Mouse (Mus musculus) megakaryocyte, embryonic 14.5 days (primary cell): ENCODE results near the gene Ncmap. TPM values are rescaled to one million over a fixed set of nuclear protein-coding genes. Genes with fewer than 3 reads are reported as not detected.

Experiments used
- H3K27me3 ChIP-seq: replicated peaks from 2 replicates; pipeline ENCODE3; 2012; ENCODE audit warnings: inconsistent platforms
- H3K36me3 ChIP-seq: replicated peaks from 2 replicates; pipeline ENCODE3; 2012; ENCODE audit warnings: low read length, inconsistent platforms, mixed read lengths
- H3K4me1 ChIP-seq: 2 replicates; pipeline ENCODE4 v1.6.1; 2012; ENCODE audit warnings: inconsistent platforms
- H3K4me3 ChIP-seq: replicated peaks from 2 replicates; pipeline ENCODE3; 2012; ENCODE audit warnings: moderate library complexity, mild to moderate bottlenecking, inconsistent platforms
- H3K9me3 ChIP-seq: 2 replicates; pipeline ENCODE4 v1.6.1; 2012; ENCODE audit warnings: inconsistent platforms
- FLI1 ChIP-seq: IDR thresholded peaks from 2 replicates; pipeline ENCODE4 v1.6.1; 2012; ENCODE audit warnings: low read length, inconsistent platforms, mixed read lengths
- GATA1 ChIP-seq: IDR thresholded peaks from 3 replicates; pipeline ENCODE4 v1.6.1; 2012; ENCODE audit warnings: mixed read lengths, low read length, inconsistent platforms, borderline replicate concordance
- polyA plus RNA-seq: library from polyadenylated mRNA; stranded (reverse); fragments of >175 nt; gene quantifications from 2 replicates; pipeline ENCODE4 v1.2.3, GENCODE M21; 2012; ENCODE audit warnings: low replicate concordance; ENCODE audit not compliant: insufficient read depth

The Ncmap gene
- polyA plus RNA-seq, 1 experiment: 2.2 TPM

DNA sequence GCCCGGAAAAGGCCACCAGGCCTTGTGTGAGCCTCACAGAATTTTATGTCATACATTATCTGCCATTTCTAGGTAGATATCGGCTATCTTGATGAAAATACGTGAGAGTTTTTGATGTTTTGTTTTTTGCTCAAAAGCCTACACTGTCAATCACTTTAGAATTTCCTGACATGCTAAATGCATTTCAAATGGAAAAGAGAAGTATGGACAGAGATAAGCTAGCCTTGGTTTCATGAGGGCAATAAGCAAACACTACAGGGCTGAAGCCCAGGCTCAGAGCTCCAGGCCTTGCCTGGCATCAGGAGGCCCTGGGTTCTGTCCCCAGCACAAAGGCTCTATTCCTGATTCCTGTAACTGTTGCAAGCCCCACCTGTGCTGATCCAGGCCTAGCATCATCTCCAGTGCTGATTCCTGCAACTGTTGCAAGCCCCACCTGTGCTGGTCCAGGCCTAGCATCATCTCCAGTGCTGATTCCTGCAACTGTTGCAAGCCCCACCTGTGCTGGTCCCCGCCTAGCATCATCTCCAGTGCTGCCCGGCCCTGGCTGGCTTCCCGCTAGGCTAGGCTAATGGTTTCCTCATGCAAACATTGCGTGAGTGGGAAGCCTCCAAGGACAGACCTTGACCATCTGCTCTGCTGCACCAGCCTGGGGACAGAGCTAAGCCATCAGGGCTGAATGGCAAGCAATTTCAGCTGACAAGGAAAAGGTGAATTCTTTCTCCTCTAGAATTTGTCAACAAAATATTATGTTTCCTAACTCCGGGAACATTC is 32.1 kb upstream of the Ncmap start:
- no peaks in the 10 kb centered on the region for H3K9me3 ChIP-seq
- H3K4me3 ChIP-seq: no peak overlapping the region
- peaks cover 80% of the 10 kb centered on the region for H3K4me1 ChIP-seq
- H3K27me3 ChIP-seq: no peaks in the 10 kb centered on the region
- TF ChIP-seq GATA1 (no peak), FLI1 (no peak)
- peaks cover 40% of the 10 kb centered on the region for H3K36me3 ChIP-seq

DNA sequence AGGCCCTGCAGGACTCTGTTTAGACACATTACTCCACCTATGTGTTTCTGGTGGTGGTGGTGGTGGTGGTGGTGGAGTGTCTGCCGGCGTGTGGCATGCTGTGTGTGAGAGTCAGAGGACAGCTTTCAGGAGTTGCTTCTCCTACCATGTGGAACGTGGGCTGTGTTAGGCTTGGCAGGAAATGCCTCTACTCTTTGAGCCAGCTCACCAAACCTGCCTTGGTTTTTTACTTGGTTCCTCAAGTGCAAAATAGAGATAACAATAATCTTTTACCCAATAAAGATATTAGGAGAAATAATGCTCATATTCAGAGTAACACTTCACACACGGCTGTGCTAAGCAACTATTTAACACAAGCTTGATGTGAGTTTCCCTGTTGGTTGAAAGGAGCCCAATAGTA is 31.4 kb upstream of the Ncmap start:
- Histone ChIP-seq H3K9me3 (no peaks in the 10 kb centered on the region), H3K36me3 (peaks cover 47% of the 10 kb centered on the region), H3K4me1 (peaks cover 72% of the 10 kb centered on the region), H3K27me3 (no peaks in the 10 kb centered on the region), H3K4me3 (no peak overlapping the region)
- TF ChIP-seq GATA1 (no peak), FLI1 (no peak)

DNA sequence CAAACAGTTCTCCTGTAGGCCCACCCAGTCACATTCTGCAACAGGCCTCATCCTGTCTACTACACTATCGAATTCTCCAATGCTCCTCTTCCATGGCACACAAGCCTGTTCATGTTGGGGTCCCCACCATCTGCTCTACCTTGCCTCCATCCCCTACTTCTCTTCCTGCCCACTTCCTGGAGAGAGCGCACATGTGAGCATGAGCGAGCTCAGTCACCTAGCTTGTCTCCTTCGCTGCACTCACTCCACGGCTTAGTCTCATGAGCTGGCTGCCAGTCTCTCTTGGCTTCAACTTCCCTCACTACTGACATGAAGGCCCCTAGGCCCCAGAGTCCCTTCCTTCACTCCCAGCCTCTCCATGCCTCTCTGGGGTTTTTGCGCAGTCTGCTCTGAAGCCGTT is 28.6 kb upstream of the Ncmap start:
- TF ChIP-seq FLI1: no peak
- no peak for TF ChIP-seq GATA1
- Histone ChIP-seq H3K36me3 (peaks cover 72% of the 10 kb centered on the region), H3K9me3 (no peaks in the 10 kb centered on the region), H3K4me1 (peaks cover 52% of the 10 kb centered on the region), H3K27me3 (no peaks in the 10 kb centered on the region), H3K4me3 (no peak overlapping the region)

DNA sequence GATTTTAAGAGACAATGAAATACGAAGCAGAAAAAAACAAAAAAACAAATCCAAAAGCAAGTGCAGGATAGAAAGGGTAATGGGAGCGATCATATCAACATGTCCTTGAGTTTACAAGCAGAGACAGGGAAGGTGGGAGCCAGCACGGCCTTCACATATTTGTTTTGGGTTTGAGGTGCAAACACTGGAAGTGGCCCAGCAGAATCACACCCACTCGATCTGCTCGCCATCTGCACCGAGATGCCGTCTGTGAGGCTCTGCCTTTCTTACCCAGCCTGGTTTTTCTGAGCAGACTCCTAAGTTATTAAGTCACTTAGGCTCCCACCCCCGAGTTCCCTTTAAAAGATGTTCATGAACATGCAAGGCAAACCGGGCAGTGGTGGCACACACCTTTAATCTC is 27.6 kb upstream of the Ncmap start:
- TF ChIP-seq FLI1 (no peak), GATA1 (no peak)
- Histone ChIP-seq H3K36me3 (peaks cover 78% of the 10 kb centered on the region), H3K4me3 (no peak overlapping the region), H3K27me3 (no peaks in the 10 kb centered on the region), H3K9me3 (no peaks in the 10 kb centered on the region), H3K4me1 (peaks cover 45% of the 10 kb centered on the region)

DNA sequence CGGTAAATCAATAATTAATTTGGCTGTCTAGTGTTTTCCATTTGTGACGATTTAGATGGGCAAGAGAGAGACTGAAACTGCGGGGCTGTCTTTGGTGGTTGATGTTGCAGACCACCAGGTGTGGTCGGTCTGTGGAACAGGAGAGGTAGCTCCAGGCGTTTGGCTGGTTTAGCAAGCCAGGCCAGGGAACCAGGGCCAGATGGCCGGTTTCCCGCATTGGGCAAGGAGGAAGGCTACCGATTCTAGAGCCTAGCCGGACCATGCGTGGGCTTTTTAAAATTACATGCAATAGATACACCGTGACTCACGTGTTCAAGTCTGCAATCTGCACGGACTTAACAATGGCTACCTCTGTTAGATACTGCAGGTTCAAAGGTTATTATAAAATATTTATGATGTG is 22.9 kb upstream of the Ncmap start:
- Histone ChIP-seq H3K4me3 (no peak overlapping the region), H3K4me1 (peaks cover 12% of the 10 kb centered on the region), H3K27me3 (no peaks in the 10 kb centered on the region), H3K36me3 (peaks cover 97% of the 10 kb centered on the region), H3K9me3 (no peaks in the 10 kb centered on the region)
- TF ChIP-seq FLI1 (no peak), GATA1 (no peak)

DNA sequence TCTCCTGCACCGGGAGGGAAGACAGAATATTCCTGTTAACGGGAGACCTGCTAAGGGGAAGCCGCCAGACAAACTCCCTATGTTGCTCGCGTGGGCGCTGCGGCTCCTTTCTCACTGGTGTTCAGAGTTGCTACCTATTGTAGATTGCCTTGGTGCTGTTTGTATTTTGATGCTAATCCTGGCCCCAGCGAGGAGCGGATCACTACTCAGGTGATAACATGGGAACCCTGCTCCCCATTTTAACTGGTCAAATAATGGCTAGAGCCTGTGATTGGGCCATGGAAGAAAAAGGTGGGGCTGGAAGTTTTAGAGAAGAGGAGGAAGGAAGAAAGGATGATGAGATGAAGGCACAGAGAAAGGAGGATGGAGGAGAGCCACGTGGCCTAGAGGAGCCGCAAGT is 22.4 kb upstream of the Ncmap start:
- peaks cover 18% of the 10 kb centered on the region for H3K4me1 ChIP-seq
- peaks cover 97% of the 10 kb centered on the region for H3K36me3 ChIP-seq
- no peaks in the 10 kb centered on the region for H3K27me3 ChIP-seq
- TF ChIP-seq FLI1 (no peak), GATA1 (no peak)
- H3K4me3 ChIP-seq: no peak overlapping the region
- H3K9me3 ChIP-seq: no peaks in the 10 kb centered on the region

DNA sequence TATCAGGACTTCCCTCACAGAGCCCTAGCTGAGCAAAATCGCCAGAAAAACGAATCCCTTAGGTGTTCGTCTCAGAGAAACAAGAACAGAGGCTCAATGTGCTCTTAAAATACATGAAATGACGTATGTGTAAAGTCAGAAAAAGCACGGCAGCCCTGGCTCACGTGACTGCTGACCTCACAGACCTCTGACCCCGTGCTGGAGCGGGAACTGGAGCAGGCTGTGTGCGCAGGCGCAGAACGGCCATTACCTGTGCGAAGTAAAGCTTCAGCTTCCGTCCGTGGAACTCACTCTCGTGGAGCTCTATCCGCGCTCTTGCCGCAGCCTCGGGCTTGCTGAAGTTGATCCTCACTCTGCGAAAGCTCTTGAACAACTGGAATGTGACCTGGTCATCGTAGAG is 22.0 kb upstream of the Ncmap start:
- Histone ChIP-seq H3K4me1 (peaks cover 19% of the 10 kb centered on the region), H3K9me3 (no peaks in the 10 kb centered on the region), H3K36me3 (peaks cover 97% of the 10 kb centered on the region), H3K4me3 (no peak overlapping the region), H3K27me3 (no peaks in the 10 kb centered on the region)
- TF ChIP-seq FLI1 (no peak), GATA1 (no peak)

DNA sequence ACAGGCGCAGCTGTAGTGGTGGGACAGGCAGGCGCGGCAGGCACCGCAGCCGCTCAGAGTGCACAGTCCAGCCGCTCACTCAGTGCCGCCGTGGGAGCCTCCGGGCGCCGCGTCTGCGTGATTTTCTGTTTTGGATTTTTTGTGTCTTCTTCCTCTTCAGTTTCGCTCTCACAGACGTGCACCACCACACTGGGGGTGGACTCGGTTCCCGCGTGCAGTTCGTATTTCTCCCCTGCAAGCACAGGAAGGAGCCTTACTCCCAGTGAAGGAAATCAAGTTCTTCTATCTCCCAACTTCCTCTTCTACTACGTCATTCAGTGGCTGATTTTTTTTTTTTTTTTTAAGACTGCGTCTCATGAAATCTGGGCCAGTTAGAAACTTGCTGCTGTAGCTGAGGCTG is 18.3 kb upstream of the Ncmap start:
- peaks cover 99% of the 10 kb centered on the region for H3K36me3 ChIP-seq
- TF ChIP-seq GATA1: no peak
- TF ChIP-seq FLI1: no peak
- no peaks in the 10 kb centered on the region for H3K9me3 ChIP-seq
- H3K4me3 ChIP-seq: peak overlapping the region; percentile 18
- peaks cover 22% of the 10 kb centered on the region for H3K4me1 ChIP-seq
- no peaks in the 10 kb centered on the region for H3K27me3 ChIP-seq

DNA sequence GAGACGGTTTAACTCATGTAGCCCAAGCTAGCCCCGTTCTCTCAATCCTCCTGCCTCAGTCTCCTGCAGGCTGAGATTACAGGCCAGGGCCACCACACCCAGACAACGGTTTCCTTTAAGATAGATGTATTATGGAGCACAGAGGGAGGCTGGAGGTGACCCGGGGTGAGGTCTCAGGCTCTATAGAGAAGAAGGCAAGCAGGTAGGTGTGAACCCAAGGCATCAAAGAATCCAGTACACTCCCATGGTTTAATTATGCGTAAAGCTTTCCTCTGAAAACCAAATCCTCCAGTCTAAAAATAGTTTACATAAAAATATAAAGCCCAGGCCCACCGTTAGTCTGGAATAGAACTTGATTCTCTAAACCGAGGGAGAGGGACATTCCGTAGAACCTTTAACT is 15.5 kb upstream of the Ncmap start:
- TF ChIP-seq GATA1 (no peak), FLI1 (no peak)
- H3K27me3 ChIP-seq: no peaks in the 10 kb centered on the region
- no peak overlapping the region for H3K4me3 ChIP-seq
- peaks cover 92% of the 10 kb centered on the region for H3K36me3 ChIP-seq
- peaks cover 8% of the 10 kb centered on the region; the same call in 1 of the 2 replicates for H3K9me3 ChIP-seq
- peaks cover 22% of the 10 kb centered on the region for H3K4me1 ChIP-seq

DNA sequence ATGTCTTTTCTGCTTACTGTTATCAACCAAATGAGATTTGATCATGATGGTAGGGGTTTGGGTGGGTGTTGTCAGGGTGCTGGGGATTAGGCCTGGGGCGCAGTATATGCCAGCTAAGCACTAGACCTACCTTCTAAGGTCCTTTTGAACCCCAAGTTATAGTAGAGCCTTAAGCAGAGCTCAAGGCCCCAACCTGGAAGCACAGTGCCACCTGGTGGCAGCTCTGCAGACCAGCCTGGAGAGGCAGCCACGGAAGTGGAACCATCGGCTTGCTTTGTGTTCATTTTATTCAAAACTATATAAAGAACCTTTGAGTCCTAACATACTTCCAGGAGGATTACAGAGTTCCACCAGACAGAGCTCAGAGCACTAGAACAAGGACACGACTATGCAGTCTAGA is 13.6 kb upstream of the Ncmap start:
- no peak for TF ChIP-seq FLI1
- no peak for TF ChIP-seq GATA1
- no peak overlapping the region for H3K4me3 ChIP-seq
- no peaks in the 10 kb centered on the region for H3K27me3 ChIP-seq
- H3K4me1 ChIP-seq: peaks cover 16% of the 10 kb centered on the region
- peaks cover 8% of the 10 kb centered on the region; the same call in 1 of the 2 replicates for H3K9me3 ChIP-seq
- peaks cover 77% of the 10 kb centered on the region for H3K36me3 ChIP-seq

DNA sequence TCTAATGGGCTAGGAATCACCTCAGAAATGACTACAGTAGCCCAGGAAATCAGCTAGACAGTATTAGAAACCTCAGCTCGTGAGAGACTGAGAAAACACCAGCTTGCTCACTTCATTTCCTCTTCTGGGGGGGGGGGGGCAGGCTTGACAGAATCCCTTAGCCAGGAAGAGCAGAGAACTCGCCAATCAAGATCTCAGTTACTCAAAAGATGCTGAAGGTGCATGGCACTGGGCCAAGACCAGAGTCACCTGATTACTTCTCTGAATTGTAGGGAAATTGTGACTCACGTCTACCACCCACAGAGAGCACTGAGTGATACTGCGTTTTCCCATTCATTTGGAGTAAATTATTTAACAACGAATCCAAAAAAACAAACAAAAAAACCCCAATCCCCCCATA is 8.2 kb upstream of the Ncmap start:
- Histone ChIP-seq H3K27me3 (no peaks in the 10 kb centered on the region), H3K4me3 (no peak overlapping the region), H3K9me3 (peaks cover 8% of the 10 kb centered on the region; the same call in 1 of the 2 replicates), H3K36me3 (peaks cover 34% of the 10 kb centered on the region), H3K4me1 (peaks cover 23% of the 10 kb centered on the region)
- TF ChIP-seq GATA1 (no peak), FLI1 (no peak)
